Mouse (Mus musculus) pancreas, adult 10 weeks (tissue): ENCODE measurements around the gene Iars. TPM values are rescaled to one million over a fixed set of nuclear protein-coding genes. Genes with fewer than 3 reads are reported as not detected.

Source experiments
- polyA plus RNA-seq: library from polyadenylated mRNA; stranded (reverse); fragments of 350-450 nt; fragmentation: Illumina TruSeq; extraction: RNeasy Lipid Tissue Mini Kit (QIAGEN cat#74804); gene quantifications from one replicate; pipeline ENCODE4 v1.2.3, GENCODE M21; 2015; ENCODE audit warnings: low read depth, low replicate concordance; ENCODE audit not compliant: insufficient read depth

Iars gene
- 12.5 TPM for polyA plus RNA-seq

DNA sequence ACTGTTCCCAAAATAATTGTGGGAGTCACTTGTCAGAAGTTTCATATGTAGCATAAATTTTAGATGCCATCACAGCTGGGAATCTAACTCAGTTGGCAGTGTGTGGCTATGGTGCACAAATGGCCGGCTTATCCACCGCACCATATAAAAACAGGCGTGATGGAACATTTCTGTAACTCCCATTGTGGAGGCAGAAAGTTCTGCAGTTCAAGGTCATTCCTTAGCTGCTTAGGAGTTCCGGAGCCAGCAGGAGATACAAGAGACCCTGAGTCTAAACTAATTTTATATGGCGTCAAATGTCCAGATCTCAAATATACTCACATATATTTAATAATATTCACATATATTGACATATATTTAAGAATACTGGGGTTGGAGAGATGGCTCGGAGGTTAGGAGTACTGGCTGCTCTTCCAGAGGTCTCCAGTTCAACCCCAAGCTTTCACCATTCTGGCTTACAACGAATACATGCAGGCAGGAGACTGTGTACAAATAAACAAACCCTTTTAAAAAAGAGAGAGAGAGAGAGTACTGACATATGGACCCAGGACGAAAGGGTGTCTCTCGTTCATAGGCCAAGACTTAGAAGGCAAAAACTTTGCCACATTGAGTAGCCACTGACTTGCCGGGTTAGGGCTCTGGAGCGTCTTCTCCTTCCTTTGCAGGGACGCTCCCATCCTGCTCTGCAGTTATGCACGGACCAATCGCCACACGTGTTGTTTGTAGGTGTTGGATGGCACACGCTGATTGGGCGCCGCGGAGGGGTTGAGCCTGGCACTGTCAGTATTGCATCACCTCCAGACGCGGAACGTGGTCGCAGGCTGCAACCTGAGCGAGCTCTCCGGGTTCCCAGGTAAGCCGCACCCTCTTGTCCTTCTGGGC is at the start of gene Iars:
TSS of gene Iars (plus strand) at position 750 of the 882 bp plus-strand sequence.

GRCm38 (mm10) chr13:49652481-49653179 is 29.3 kb upstream of the Iars start, which contains the start of the genes Cenpp and Nol8:
Gene Cenpp (minus strand): TSS chr13:49652785.
Gene Nol8 (plus strand): TSS chr13:49653078.

Other genes with a start within 250 kb of the Iars start
- gene Tes3-ps, start 188.8 kb upstream of the Iars start, polyA plus RNA-seq: not detected
- 4.7 TPM for gene Ecm2, start 177.3 kb upstream of the Iars start, polyA plus RNA-seq
- gene Aspn, start 137.7 kb upstream of the Iars start, polyA plus RNA-seq: 5.0 TPM
- gene Omd, start 99.6 kb upstream of the Iars start, polyA plus RNA-seq: 0.66 TPM
- 27.6 TPM for gene Ogn, start 74.1 kb upstream of the Iars start, polyA plus RNA-seq
- not detected for gene Cenpp, start 29.3 kb upstream of the Iars start, polyA plus RNA-seq
- gene Nol8, start 29.0 kb upstream of the Iars start, polyA plus RNA-seq: 4.5 TPM
- gene Gm30302, start 116.9 kb downstream of the Iars start, polyA plus RNA-seq: not detected